ENCODE assay signal across 8 mouse cellular contexts in genomic region chr7:97579067-97579975, GRCm38 (mm10). TPM values are rescaled to one million over a fixed set of nuclear protein-coding genes. Genes with fewer than 3 reads are reported as not detected.
DNase-seq lines count a peak whose midpoint lies in the region; ATAC-seq and TF ChIP-seq lines count a peak whose summit lies in the region.

Gene Aamdc (minus strand): TSS chr7:97579497.
Gene Rsf1 (plus strand): TSS chr7:97579889.

- H3K36me3 ChIP-seq in hindbrain, embryonic 10.5 days, result 0 out of 2 replicates have a peak, but pooled peaks cover 3% of the 10 kb centered on the region
- H3K36me3 ChIP-seq in lung, postnatal 0 days (ENCODE audit: insufficient read depth, low read length), result no peaks in the 10 kb centered on the region

- TF ChIP-seq CTCF in lung, postnatal 0 days (IDR thresholded peaks at IDR 0.05), result peak; percentile 76

- peak within 1 kb of the TSS; percentile 70 for H3K9ac ChIP-seq in lung, postnatal 0 days (replicated peaks; ENCODE audit: low read depth)

- DNase-seq in MN1 (ENCODE audit: low spot score), result peak; percentile 96
- DNase-seq in cerebellum, adult 9-10 months, result peak; percentile 97
- peak; percentile 96 for DNase-seq in hindbrain, embryonic 10.5 days (ENCODE audit: low spot score)
- DNase-seq in layer of hippocampus, adult 9-11 months, result peak; percentile 97
- peak; percentile 99 for DNase-seq in lung, postnatal 0 days (ENCODE audit: low spot score)
- peak; percentile 87 for DNase-seq in ovary, postnatal 14 days (ENCODE audit: low spot score)
- DNase-seq in thymus, postnatal 14 days, result peak; percentile 95

- peaks cover 16% of the 10 kb centered on the region for H3K4me1 ChIP-seq in hindbrain, embryonic 10.5 days (replicated peaks)
- no peaks in the 10 kb centered on the region; the same call in 1 of the 2 replicates for H3K4me1 ChIP-seq in lung, postnatal 0 days (ENCODE audit: insufficient read depth, low read depth, low read length)

- TF ChIP-seq EP300 in lung, postnatal 0 days (IDR thresholded peaks at IDR 0.05), result 0 out of 2 replicates have a peak, but pooled peaks have one; percentile 16

- under 1% methylated on average over 68 of the region's 68 CpGs for WGBS in hindbrain, embryonic 10.5 days
- WGBS in lung, postnatal 0 days, result under 1% methylated on average over 52 of the region's 68 CpGs

- H3K27ac ChIP-seq in hindbrain, embryonic 10.5 days, result peak within 1 kb of the TSS; percentile 100
- peak within 1 kb of the TSS; percentile 97 for H3K27ac ChIP-seq in lung, postnatal 0 days (ENCODE audit: low read length)

- no peaks in the 10 kb centered on the region for H3K27me3 ChIP-seq in hindbrain, embryonic 10.5 days (ENCODE audit: insufficient read depth, poor library complexity, severe bottlenecking)
- no peaks in the 10 kb centered on the region for H3K27me3 ChIP-seq in lung, postnatal 0 days (replicated peaks; ENCODE audit: insufficient read depth, low read length)

- no peaks in the 10 kb centered on the region for H3K9me3 ChIP-seq in hindbrain, embryonic 10.5 days
- H3K9me3 ChIP-seq in lung, postnatal 0 days (ENCODE audit: low read length), result no peaks in the 10 kb centered on the region

- peak; percentile 91 for ATAC-seq in frontal cortex, adult (ENCODE audit: low TSS enrichment)
- ATAC-seq in lung, postnatal 0 days, result peak; percentile 96

- H3K4me2 ChIP-seq in lung, postnatal 0 days (replicated peaks; ENCODE audit: low read depth, low read length), result peak within 1 kb of the TSS; percentile 87

- H3K4me3 ChIP-seq in hindbrain, embryonic 10.5 days, result peak within 1 kb of the TSS; percentile 100
- peak within 1 kb of the TSS; percentile 99 for H3K4me3 ChIP-seq in lung, postnatal 0 days (ENCODE audit: low read depth, low read length)

RNA-seq across cellular contexts. Expression of gene Aamdc, which starts in this region (rescaled TPM):
- 35.9 and 41.7 TPM in 2 replicates for polyA plus RNA-seq in hindbrain, embryonic 10.5 days (2016; fragmentation: Nextera tagmentation; extraction: Ambion mirVana)
- polyA plus RNA-seq in lung, postnatal 0 days (2015; fragmentation: Nextera tagmentation; extraction: Ambion mirVana), result 56.1 and 56.3 TPM in 2 replicates

RNA-seq across cellular contexts. Expression of gene Rsf1, which starts in this region (rescaled TPM):
- 18.7 and 21.1 TPM in 2 replicates for polyA plus RNA-seq in hindbrain, embryonic 10.5 days (2016; fragmentation: Nextera tagmentation; extraction: Ambion mirVana)
- 16.2 and 17.4 TPM in 2 replicates for polyA plus RNA-seq in lung, postnatal 0 days (2015; fragmentation: Nextera tagmentation; extraction: Ambion mirVana)

Comparison
In these comparisons a context has a peak if more than half of its experiments do, and no peak if none do; other contexts are left out.
1. Peak in every context shown above with its lines: DNase-seq, ATAC-seq, H3K4me3 ChIP-seq and H3K27ac ChIP-seq.